Mouse (Mus musculus): ENCODE measurements around the gene Ankra2. TPM values are rescaled to one million over a fixed set of nuclear protein-coding genes. Genes with fewer than 3 reads are reported as not detected.

Gene Ankra2
- polyA plus RNA-seq, 1 experiment from 2014 or later: 71.9 TPM

GRCm38 (mm10) chr13:98317246-98317677 lies 54.4 kb downstream of the Ankra2 start:
- Histone ChIP-seq H3K9me3 (replicated peaks) (no peaks in the 10 kb centered on the region), H3K27ac (replicated peaks) (peak overlapping the region; percentile 88), H3K27me3 (replicated peaks) (no peaks in the 10 kb centered on the region), H3K4me3 (replicated peaks) (peak overlapping the region; percentile 69), H3K4me1 (peaks cover 21% of the 10 kb centered on the region), H3K36me3 (peaks cover 12% of the 10 kb centered on the region), H3K9ac (replicated peaks) (peak overlapping the region; percentile 75), H3K4me2 (peak overlapping the region; percentile 81)
- peak; percentile 7 for ATAC-seq (ENCODE audit: low FRiP score)
- WGBS: 4% methylated on average over 16 of the region's 16 CpGs

GRCm38 (mm10) chr13:98317911-98318310 lies 55.0 kb downstream of the Ankra2 start:
- Histone ChIP-seq H3K4me1 (peaks cover 21% of the 10 kb centered on the region), H3K36me3 (peaks cover 7% of the 10 kb centered on the region; the same call in 1 of the 2 replicates), H3K27me3 (replicated peaks) (no peaks in the 10 kb centered on the region), H3K4me2 (peak overlapping the region; percentile 81), H3K9me3 (replicated peaks) (no peaks in the 10 kb centered on the region), H3K4me3 (replicated peaks) (peak overlapping the region; percentile 69; the same call in 1 of the 2 replicates), H3K9ac (replicated peaks) (peak overlapping the region; percentile 75; the same call in 1 of the 2 replicates), H3K27ac (replicated peaks) (no peak overlapping the region)
- WGBS: 90% methylated on average over 6 of the region's 6 CpGs
- ATAC-seq (ENCODE audit: low FRiP score): no peak

Other genes starting within 250 kb of the Ankra2 start
- gene Arhgef28, start 56.6 kb upstream of the Ankra2 start, polyA plus RNA-seq (2015; fragmentation: Nextera tagmentation; extraction: Ambion mirVana): 30.7 and 31.0 TPM in 2 replicates
- gene Utp15, start within 50 bp of the Ankra2 start, polyA plus RNA-seq (2015; fragmentation: Nextera tagmentation; extraction: Ambion mirVana): 26.7 and 27.9 TPM in 2 replicates
- gene Gm21976, start 16.8 kb downstream of the Ankra2 start, polyA plus RNA-seq (2015; fragmentation: Nextera tagmentation; extraction: Ambion mirVana): not detected in 2 replicates
- 481 and 531 TPM in 2 replicates for gene Btf3, start 53.9 kb downstream of the Ankra2 start, polyA plus RNA-seq (2015; fragmentation: Nextera tagmentation; extraction: Ambion mirVana)
- 0.33 and 0.65 TPM in 2 replicates for gene Foxd1, start 91.2 kb downstream of the Ankra2 start, polyA plus RNA-seq (2015; fragmentation: Nextera tagmentation; extraction: Ambion mirVana)
- 0.74 and 1.0 TPM in 2 replicates for gene Gm10320, start 228.9 kb downstream of the Ankra2 start, polyA plus RNA-seq (2015; fragmentation: Nextera tagmentation; extraction: Ambion mirVana)